Mouse (Mus musculus): Measurements from ENCODE around the gene Rhobtb1. TPM values are rescaled to one million over a fixed set of nuclear protein-coding genes. Genes with fewer than 3 reads are reported as not detected.

Rhobtb1 gene
- polyA plus RNA-seq, 1 experiment from 2014 or later = 41.5 TPM

- H3K27ac ChIP-seq (ENCODE audit: low read depth) = no peak overlapping the region
- no peaks in the 10 kb centered on the region for H3K27me3 ChIP-seq (ENCODE audit: insufficient read depth, low read length)
- DNase-seq (no peak), ATAC-seq (no peak)
- H3K4me3 ChIP-seq (ENCODE audit: low read depth, low read length) = no peak overlapping the region
- H3K36me3 ChIP-seq (replicated peaks; ENCODE audit: insufficient read depth, low read length) = peaks cover 60% of the 10 kb centered on the region
- H3K4me1 ChIP-seq (ENCODE audit: insufficient read depth) = no peaks in the 10 kb centered on the region
- no peaks in the 10 kb centered on the region for H3K9me3 ChIP-seq (ENCODE audit: low read length)
- TF ChIP-seq CTCF (IDR thresholded peaks at IDR 0.05; ENCODE audit: low read depth) = no peak
- no peak for TF ChIP-seq EP300 (IDR thresholded peaks at IDR 0.05; ENCODE audit: low read depth)
- no peak overlapping the region for H3K4me2 ChIP-seq (ENCODE audit: low read depth, low read length)
- no peak overlapping the region for H3K9ac ChIP-seq (replicated peaks)
These were observed 123.5 kb downstream of the Rhobtb1 start for GRCm38 (mm10) chr10:69274705-69275104.

GRCm38 (mm10) chr10:69275811-69276775 lies 124.9 kb downstream of the Rhobtb1 start:
- H3K36me3 ChIP-seq (replicated peaks; ENCODE audit: insufficient read depth, low read length) = peaks cover 58% of the 10 kb centered on the region
- 84% methylated on average over 12 of the region's 12 CpGs for WGBS (ENCODE audit: insufficient replicate concordance)
- TF ChIP-seq CTCF (IDR thresholded peaks at IDR 0.05; ENCODE audit: low read depth) (no peak), EP300 (IDR thresholded peaks at IDR 0.05; ENCODE audit: low read depth) (no peak)

GRCm38 (mm10) chr10:69276920-69277435 lies 125.7 kb downstream of the Rhobtb1 start:
- ATAC-seq (no peak), DNase-seq (no peak)
- Histone ChIP-seq H3K36me3 (replicated peaks; ENCODE audit: insufficient read depth, low read length) (peaks cover 64% of the 10 kb centered on the region), H3K9me3 (ENCODE audit: low read length) (no peaks in the 10 kb centered on the region), H3K9ac (replicated peaks) (no peak overlapping the region), H3K27me3 (ENCODE audit: insufficient read depth, low read length) (no peaks in the 10 kb centered on the region), H3K4me1 (ENCODE audit: insufficient read depth) (no peaks in the 10 kb centered on the region), H3K4me3 (ENCODE audit: low read depth, low read length) (no peak overlapping the region), H3K4me2 (ENCODE audit: low read depth, low read length) (no peak overlapping the region), H3K27ac (ENCODE audit: low read depth) (no peak overlapping the region)
- 86% methylated on average over 9 of the region's 9 CpGs for WGBS (ENCODE audit: insufficient replicate concordance)
- no peak for TF ChIP-seq CTCF (IDR thresholded peaks at IDR 0.05; ENCODE audit: low read depth)
- TF ChIP-seq EP300 (IDR thresholded peaks at IDR 0.05; ENCODE audit: low read depth) = no peak

More at GRCm38 (mm10) chr10:69275811-69276775, 124.9 kb downstream of the Rhobtb1 start:
- Histone ChIP-seq H3K9me3 (ENCODE audit: low read length) (no peaks in the 10 kb centered on the region), H3K27ac (ENCODE audit: low read depth) (no peak overlapping the region), H3K4me3 (ENCODE audit: low read depth, low read length) (no peak overlapping the region), H3K27me3 (ENCODE audit: insufficient read depth, low read length) (no peaks in the 10 kb centered on the region), H3K9ac (replicated peaks) (no peak overlapping the region), H3K4me2 (ENCODE audit: low read depth, low read length) (no peak overlapping the region), H3K4me1 (ENCODE audit: insufficient read depth) (no peaks in the 10 kb centered on the region)
- DNase-seq = no peak
- no peak for ATAC-seq

GRCm38 (mm10) chr10:69278764-69279606 lies 127.8 kb downstream of the Rhobtb1 start:
- H3K36me3 ChIP-seq (replicated peaks; ENCODE audit: insufficient read depth, low read length) = peaks cover 65% of the 10 kb centered on the region
- ATAC-seq (no peak), DNase-seq (no peak)
- no peaks in the 10 kb centered on the region for H3K9me3 ChIP-seq (ENCODE audit: low read length)
- H3K4me3 ChIP-seq (ENCODE audit: low read depth, low read length) = no peak overlapping the region
- TF ChIP-seq EP300 (IDR thresholded peaks at IDR 0.05; ENCODE audit: low read depth) (no peak), CTCF (IDR thresholded peaks at IDR 0.05; ENCODE audit: low read depth) (no peak)
- H3K9ac ChIP-seq (replicated peaks) = no peak overlapping the region
- 85% methylated on average over 18 of the region's 18 CpGs for WGBS (ENCODE audit: insufficient replicate concordance)
- no peaks in the 10 kb centered on the region for H3K4me1 ChIP-seq (ENCODE audit: insufficient read depth)
- H3K27ac ChIP-seq (ENCODE audit: low read depth) = no peak overlapping the region
- H3K27me3 ChIP-seq (ENCODE audit: insufficient read depth, low read length) = no peaks in the 10 kb centered on the region
- no peak overlapping the region for H3K4me2 ChIP-seq (ENCODE audit: low read depth, low read length)

GRCm38 (mm10) chr10:69279607-69279978 lies 128.4 kb downstream of the Rhobtb1 start:
- no peaks in the 10 kb centered on the region for H3K27me3 ChIP-seq (ENCODE audit: insufficient read depth, low read length)
- H3K27ac ChIP-seq (ENCODE audit: low read depth) = no peak overlapping the region
- 93% methylated on average over 7 of the region's 7 CpGs for WGBS (ENCODE audit: insufficient replicate concordance)
- DNase-seq (no peak), ATAC-seq (no peak)
- no peak overlapping the region for H3K4me2 ChIP-seq (ENCODE audit: low read depth, low read length)
- H3K9ac ChIP-seq (replicated peaks) = no peak overlapping the region
- no peaks in the 10 kb centered on the region for H3K4me1 ChIP-seq (ENCODE audit: insufficient read depth)
- no peaks in the 10 kb centered on the region for H3K9me3 ChIP-seq (ENCODE audit: low read length)
- peaks cover 64% of the 10 kb centered on the region for H3K36me3 ChIP-seq (replicated peaks; ENCODE audit: insufficient read depth, low read length)
- no peak overlapping the region for H3K4me3 ChIP-seq (ENCODE audit: low read depth, low read length)
- no peak for TF ChIP-seq CTCF (IDR thresholded peaks at IDR 0.05; ENCODE audit: low read depth)
- TF ChIP-seq EP300 (IDR thresholded peaks at IDR 0.05; ENCODE audit: low read depth) = no peak

DNA sequence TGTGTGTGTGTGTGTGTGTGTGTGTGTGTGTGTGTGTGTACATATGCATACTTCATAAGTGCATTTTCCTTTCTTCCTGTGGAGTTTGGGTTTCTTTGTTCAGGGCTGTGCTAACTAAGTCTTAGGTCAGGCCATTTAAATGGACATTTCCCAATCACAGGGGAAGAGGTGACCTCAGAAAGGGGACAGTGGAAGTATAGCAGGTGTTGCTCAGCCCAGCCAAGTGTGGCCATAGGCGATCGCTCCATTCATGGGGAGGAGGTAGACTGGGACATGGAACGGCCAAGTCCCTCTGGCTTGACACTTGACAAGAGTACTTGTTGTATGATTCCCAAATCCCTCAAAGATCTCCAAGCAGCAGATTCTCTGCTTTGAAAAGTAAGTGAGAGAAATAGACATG lies 135.7 kb downstream of the Rhobtb1 start:
- ATAC-seq (peak; percentile 69), DNase-seq (no peak)
- Histone ChIP-seq H3K27ac (ENCODE audit: low read depth) (no peak overlapping the region), H3K4me3 (ENCODE audit: low read depth, low read length) (no peak overlapping the region), H3K36me3 (replicated peaks; ENCODE audit: insufficient read depth, low read length) (peaks cover 46% of the 10 kb centered on the region), H3K9ac (replicated peaks) (no peak overlapping the region), H3K27me3 (ENCODE audit: insufficient read depth, low read length) (no peaks in the 10 kb centered on the region), H3K4me2 (ENCODE audit: low read depth, low read length) (no peak overlapping the region), H3K9me3 (ENCODE audit: low read length) (no peaks in the 10 kb centered on the region), H3K4me1 (ENCODE audit: insufficient read depth) (no peaks in the 10 kb centered on the region)
- WGBS (ENCODE audit: insufficient replicate concordance) = 88% methylated on average over 3 of the region's 3 CpGs
- TF ChIP-seq EP300 (IDR thresholded peaks at IDR 0.05; ENCODE audit: low read depth) (no peak), CTCF (IDR thresholded peaks at IDR 0.05; ENCODE audit: low read depth) (no peak)
